Mouse (Mus musculus) bone marrow, adult 2 months (tissue): ENCODE measurements around the gene Mitf.

Experiments
- CTCF ChIP-seq: fragments of 200-500 bp; IDR thresholded peaks from 2 replicates; pipeline ENCODE4 v1.5.1; 2011; ENCODE audit warnings: low read length, control low read depth; ENCODE audit not compliant: control insufficient read depth, insufficient read depth
- POLR2A ChIP-seq: fragments of 200-500 bp; IDR thresholded peaks from 2 replicates; pipeline ENCODE4 v1.6.1; 2011; ENCODE audit warnings: low read depth, mild to moderate bottlenecking, control low read depth, low read length, borderline replicate concordance; ENCODE audit not compliant: control insufficient read depth

DNA sequence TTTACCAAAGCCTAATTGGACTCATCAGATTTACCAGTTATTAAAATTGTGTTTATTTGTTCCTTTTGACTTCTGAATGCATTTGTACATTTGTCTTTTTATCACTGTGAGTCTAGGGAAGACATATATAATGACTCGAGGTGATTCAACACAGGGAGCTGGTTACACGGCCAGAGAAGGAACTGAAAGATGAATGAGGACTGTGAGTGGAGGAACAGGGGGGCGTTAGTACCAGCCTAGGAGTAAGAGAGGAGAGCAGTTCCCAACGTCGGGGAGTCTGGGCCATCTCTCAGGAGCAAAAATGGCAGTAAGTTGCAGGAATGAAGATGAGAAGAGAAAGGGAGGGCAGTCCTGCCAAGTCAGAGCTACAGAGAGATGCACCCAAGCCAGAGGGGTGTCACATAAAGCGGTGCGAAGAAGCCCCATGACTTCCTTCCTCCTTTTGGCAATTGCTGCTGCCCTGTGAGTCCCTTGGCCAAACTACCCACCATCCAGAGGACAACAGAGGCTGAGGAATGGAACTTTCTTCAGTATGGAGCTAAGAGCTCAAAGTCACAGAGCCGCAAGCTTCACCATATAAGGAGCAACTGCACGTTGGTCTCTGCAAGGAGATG, 18.4 kb upstream of the Mitf start:
- TF ChIP-seq POLR2A (no peak), CTCF (no peak)
